21 mouse cellular contexts compared by ENCODE assay signal in genomic region chrX:161018179-161018578, GRCm38 (mm10).
"Had no signal": no experiment of that assay in that cellular context is flagged by ENCODE, and none has a peak within 500 bp of the region (broad histone marks: within the 10 kb centered on the region; RNA-seq: fewer than 3 reads in every experiment).

No protein-coding gene starts in this region.

- DNase-seq: gastrocnemius, postnatal 14 days; gastrocnemius, postnatal 36 days; heart, adult 11 months; heart, adult 2 months; heart, postnatal 14 days; heart, postnatal 36 days; kidney, adult 11 months; kidney, adult 2 months; kidney, postnatal 10 days; kidney, postnatal 25 days; kidney, postnatal 4 days; liver had no signal

- H3K4me3 ChIP-seq: heart, adult 2 months; heart, embryonic 13.5 days; heart, embryonic 15.5 days; hindbrain, embryonic 13.5 days; hindbrain, embryonic 15.5 days; layer of hippocampus, adult 2 months; left cerebral cortex, adult 2 months; limb, embryonic 10.5 days; limb, embryonic 12.5 days had no signal

- H3K27ac ChIP-seq: heart, adult 2 months; heart, embryonic 13.5 days; heart, embryonic 15.5 days; hindbrain, embryonic 13.5 days; hindbrain, embryonic 15.5 days; hindbrain, postnatal 0 days; layer of hippocampus, adult 2 months; limb, embryonic 10.5 days; limb, embryonic 12.5 days had no signal

- H3K4me1 ChIP-seq: heart, embryonic 13.5 days; heart, embryonic 15.5 days; hindbrain, embryonic 13.5 days; hindbrain, embryonic 15.5 days; limb, embryonic 10.5 days; limb, embryonic 12.5 days had no signal
